Mouse (Mus musculus): Measurements from ENCODE around the gene Dlg2.

DNA sequence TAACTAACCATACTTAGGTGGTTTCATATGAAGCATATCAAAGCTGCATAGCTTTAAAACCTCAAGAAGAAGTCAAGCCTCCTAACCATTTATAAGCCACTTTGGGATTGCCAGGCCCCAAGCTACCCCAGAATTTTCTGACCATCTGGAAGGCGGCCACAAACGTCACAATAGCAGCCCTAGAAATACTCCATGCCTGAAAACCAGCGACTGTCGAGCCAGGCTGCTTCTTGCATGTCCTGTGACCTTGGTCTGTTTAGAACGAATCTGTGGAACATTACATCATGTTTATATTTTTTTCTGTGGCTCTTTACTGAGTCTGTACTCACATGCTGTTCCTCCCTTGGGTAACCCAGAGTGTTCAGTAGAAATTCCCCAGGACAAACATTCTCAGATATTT, 1355.7 kb downstream of the Dlg2 start:
- TF ChIP-seq GATA1 (IDR thresholded peaks at IDR 0.05; ENCODE audit: borderline replicate concordance, low read length) (no peak), FLI1 (IDR thresholded peaks at IDR 0.05; ENCODE audit: low read length) (no peak)
